Mouse (Mus musculus) gastrocnemius, adult 8-10 months (tissue): ENCODE data around the gene Gm5788. TPM values are rescaled to one million over a fixed set of nuclear protein-coding genes. Genes with fewer than 3 reads are reported as not detected.
"Not testable (repeated sequence)": the region's sequence is repeated elsewhere in the genome, so short reads cannot be mapped to it uniquely, and the experiment has no call there.

Experiments
- DNase-seq, 2 experiments: peaks; one replicate each; pipeline ENCODE4 v3.0.0; 2022; ENCODE audit warnings: low spot score in 2 of 2
- total RNA-seq, 4 experiments: library from RNA; stranded (reverse); gene quantifications; 2 replicates each; pipeline ENCODE4 v1.2.4; 2022

The Gm5788 gene
- not detected for total RNA-seq

DNA sequence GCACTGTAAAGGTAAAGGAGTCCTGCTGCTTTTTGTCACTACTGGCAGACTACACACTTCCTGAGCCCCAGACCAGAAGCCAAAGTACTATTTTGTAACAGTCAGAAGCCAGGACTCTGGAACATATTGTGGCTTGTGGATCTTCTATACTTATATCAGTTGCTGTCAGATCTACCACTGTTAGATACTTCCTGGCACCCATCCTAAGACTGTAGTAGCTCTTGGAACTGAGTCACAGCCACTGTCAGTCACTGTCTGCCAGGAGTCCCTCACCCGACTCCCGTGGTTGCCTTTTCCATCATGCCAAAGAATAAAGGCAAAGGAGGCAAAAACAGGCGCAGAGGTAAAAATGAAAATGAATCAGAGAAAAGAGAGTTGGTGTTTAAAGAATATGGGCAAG lies at the start of gene Gm5788:
Gene Gm5788 (plus strand): TSS at position 301 of the 400 bp plus-strand sequence.
- DNase-seq, result not testable (repeated sequence)

DNA sequence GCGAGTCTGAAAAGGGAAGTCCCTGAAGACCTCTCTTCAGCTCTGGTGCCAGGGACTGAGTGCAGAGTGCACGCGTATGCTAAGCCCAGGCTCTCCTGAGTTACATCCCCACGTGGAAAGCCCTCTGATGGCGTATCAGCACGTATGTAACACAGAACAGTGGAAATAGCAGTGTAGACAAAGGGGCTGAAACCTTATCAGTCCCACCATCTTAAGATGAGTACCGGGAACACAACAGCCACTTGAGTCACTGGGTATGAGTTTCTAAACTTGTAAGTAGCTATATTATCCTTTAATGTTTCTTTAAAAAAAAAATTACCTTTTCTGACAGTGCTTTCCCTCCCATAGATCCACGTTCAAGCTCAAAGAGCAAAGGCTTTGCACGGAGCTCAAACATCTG lies 45.1 kb upstream of the Gm5788 start:
- no peak for DNase-seq

DNA sequence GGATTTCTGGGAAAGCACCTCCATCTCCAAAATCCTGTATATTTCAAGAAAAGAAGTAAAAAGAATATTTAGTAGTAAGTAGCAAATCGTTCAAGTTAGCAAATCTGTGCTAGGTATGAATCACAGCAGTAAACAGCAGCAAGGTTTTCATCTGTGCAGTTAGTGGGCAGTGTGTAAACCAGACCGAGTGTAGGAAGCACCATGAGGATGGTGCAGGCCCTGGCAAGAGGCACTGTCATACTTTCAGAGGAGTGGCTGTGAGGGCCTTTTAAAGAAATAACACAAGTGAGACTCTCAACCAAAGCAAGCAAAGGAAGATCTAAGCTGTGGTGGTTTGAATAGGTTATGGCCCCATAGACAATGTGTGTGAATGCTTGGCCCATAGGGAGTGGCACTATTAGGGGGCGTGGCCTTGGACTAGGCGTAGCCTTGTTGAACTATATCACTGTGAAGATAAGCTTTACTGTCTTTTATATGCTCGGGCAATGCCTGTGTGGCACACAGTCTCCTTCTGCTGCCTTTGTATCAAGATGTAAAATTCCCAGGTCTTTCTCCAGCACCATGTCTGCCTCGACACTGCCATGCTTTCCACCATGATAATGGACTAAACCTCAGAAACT lies 29.7 kb upstream of the Gm5788 start:
- DNase-seq, result no peak

DNA sequence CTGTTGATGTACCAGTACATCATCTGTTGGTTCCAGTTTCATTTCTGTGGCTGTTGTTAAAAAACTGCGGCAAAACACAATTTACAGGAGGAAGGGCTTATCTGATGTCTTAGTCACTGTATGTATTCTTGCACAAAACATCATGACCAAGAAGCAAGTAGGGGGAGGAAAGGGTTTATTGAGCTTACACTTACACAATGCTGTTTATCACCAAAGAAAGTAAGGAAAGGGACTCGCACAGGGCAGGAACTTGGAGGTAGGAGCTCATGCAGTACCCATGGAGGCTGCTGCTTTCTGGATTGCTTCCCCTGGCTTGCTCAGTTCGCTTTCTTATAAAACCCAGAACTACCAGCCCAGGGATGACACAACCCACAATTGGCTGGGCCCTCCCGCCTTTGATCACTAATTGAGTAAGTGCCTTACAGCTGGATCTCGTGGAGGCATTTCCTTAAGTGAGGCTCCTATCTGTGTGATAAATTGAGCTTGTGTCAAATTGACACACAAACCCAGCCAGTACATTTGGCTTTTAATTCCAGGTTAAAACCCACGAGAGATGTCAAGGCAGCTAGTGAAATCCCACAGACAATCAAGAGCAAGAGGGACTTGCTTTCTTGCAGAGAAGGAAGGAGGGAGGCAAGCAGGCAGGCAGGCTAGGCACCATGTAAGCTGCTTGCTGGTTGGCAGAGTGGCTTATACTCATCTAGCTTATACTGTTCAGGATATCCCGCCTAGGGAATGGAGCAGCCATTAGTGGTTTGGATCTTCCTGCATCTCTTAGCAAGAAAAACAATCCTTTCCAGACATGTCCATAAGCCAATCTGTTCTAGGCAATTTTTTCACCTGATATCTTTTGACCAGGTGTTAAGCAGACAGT lies 24.0 kb upstream of the Gm5788 start:
- no peak for DNase-seq

DNA sequence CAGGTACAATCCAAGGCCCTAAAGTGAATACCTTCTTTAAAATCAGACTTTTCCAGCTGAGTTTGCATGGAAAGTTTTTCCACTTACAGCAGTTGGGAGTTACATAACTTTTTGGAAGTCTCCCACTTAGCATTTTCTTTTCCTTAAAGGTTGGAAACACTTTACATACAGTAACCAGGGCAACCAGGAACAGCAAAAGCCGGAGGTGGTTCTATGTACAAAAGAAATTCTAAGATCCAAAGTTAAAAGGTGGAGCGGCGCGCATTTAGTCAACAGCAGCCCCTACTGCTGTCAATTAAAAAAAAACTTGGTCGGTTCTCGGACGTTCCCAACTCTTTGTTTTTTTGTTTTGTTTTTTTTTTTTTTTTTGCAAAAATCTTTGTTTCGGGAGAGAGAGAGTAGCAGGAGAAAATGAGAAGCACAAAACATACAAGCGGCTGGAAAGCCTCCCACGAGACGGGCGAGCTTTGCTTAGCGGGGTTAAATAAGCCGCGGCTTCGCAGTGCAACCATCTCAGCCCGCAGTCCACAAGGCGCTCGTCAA lies 23.0 kb upstream of the Gm5788 start:
- no peak for DNase-seq

DNA sequence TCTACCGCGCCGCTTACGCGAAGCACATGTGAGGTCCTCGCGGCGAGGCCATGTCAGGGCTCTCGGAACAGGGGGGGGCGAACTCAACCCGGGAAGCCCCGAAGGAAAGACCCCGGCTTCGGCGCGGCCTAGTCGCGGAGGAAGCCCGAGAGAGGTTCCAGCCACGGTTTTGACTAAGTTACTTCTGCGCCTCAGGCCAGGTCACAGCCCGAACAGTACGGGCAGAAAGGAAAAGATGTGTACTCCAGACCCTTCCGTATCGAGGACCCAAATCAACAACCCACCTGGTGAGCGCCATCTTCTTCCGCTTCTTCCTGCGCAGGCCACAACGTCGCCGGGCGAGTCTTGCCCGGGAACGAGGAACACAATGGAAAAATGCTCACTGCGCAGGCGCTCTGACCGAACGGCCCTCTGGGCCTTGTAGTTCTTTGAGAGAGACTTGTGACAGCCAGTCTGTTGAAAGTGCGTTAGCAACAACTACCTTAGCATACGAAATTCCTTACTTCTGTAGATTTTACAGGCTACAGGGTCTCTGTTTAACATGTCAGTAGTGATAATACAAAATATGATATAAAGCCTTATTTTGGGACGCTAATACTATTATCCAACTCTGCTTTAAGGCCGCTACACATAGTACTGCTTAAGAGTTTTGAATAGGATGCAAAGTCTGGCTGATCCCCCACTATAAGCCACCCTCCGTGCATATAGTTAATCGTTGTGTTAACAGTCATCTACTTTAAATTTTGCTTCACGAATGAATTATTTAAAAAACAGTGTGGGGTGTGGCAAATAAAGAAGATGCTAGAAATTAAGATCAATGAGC lies 22.3 kb upstream of the Gm5788 start, which contains the start of gene Snw1:
Gene Snw1 (minus strand): TSS at position 311 of the 823 bp plus-strand sequence.
- DNase-seq, result peak; percentile 83 to 92

DNA sequence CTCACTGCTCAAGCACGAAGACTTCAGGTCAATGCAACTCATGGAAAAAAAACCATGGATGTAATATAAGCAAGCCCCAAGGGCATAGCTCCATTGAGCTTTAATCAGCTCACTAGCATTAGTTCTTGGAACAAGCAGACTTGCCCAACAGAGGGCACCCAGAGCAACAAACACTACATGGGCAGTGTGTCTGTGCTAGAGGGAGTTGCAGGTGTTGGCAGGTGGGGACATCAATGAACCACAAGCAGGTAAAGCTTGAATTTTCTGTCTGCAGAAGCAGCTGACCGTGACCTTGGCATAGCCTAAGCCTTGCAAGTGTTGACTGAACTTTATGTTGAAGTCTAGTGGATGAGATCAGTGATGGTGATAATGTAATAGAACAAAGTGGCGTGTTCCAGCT lies 19.8 kb upstream of the Gm5788 start:
- DNase-seq, result no peak

DNA sequence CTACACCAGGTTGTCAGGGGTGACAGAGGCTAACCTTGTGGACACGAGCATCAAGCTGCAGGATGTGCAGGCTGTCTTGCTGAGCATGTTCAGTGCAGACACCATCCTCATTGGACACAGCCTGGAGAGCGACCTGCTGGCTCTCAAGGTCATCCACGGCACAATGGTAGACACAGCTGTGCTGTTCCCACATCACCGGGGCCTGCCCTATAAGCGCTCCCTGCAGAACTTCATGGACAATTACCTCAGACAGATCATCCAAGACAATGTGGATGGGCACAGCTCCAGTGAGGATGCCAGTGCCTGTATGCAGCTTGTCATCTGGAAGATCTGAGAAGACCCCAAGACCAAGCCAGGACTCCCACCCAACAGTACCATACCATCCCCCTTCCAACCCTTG lies 12.0 kb upstream of the Gm5788 start:
- not testable (repeated sequence) for DNase-seq

DNA sequence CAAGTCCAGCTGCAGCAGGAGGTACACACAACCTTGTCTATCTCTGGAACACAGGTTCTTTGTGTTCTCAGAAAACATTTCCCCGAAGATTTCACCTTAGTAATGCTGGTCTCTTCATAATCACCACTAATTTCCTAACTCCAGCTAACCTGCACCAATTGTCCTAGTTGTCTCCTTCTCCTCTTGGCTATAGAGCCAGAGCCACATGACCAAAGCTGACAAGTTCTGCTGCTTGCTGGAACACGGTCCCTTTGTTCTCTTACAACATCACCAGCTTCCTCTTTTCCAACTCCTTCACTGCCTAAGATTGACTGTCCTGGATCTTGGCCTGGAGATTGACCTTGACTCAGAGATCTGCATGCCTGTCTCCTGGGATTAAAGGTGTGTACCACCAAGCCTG lies 5.8 kb upstream of the Gm5788 start:
- DNase-seq, result not testable (repeated sequence)

DNA sequence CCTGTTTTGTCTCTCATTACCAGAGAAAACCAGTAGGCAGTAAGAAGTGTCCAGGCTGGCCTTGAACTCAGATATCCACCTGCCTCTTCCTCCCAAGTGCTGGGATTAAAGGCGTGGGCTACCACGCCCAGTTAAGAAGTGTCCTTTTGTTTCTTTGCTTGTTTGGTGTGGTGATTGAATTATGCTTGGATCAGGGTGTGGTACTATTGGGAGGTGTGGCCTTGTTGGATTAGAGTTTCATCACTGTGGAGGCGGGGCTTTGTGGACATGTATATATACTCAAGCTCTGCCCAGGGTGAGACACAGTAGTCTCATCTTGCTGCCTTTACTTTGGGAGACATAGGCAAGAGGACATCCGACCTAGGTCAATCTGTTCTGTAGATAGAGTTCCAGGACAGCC lies 19.5 kb downstream of the Gm5788 start, which contains the start of gene Gm8300:
Gene Gm8300 (plus strand): TSS at position 301 of the 400 bp plus-strand sequence.
- DNase-seq, result not testable (repeated sequence)

DNA sequence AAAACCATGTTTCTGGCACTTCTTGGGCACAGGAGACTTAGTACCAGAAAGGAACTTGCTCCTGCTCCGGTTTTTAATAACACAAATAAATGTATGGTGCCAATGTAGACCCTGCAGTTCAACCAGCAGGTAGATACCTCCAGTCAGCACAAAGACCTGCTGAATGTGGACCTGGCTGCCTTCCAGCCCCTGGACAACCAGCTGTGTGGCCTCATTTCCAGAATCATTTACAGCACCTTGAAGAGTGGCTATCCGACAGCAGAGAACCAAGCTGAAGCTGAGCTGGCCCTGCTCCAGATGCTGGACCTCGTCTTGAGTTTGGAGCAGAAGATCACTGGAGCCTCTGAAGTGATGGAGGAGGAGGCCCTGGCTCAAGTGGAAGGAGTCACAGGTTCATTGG lies 25.1 kb downstream of the Gm5788 start:
- not testable (repeated sequence) for DNase-seq

DNA sequence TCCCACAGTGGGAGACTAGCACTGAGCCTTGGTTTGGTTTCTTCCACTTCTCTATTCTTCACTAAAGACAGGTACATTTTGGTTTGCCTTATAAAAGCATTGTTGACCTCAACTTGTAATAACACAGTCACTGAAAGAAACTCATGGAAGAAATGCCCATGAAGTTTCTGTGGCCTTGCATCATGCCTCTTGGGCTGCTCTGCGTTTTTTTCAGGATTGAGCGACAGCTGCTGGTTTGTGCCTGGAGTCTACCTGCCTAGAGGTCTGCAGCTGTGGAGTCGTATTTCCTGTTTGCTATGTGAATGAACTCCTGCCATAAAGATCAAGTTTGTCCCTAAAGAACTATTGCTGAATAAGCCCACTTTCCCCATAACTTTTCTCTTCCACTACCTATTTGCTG lies 49.4 kb downstream of the Gm5788 start:
- DNase-seq, result no peak

Other genes starting within 250 kb of the Gm5788 start
- 1 to 10 TPM; 6.4 to 8.4 (median 7.5) TPM for gene Vipas39, start 228.5 kb upstream of the Gm5788 start, total RNA-seq
- 100 to 1,000 TPM; 106 to 131 (median 116) TPM for gene Ahsa1, start 228.2 kb upstream of the Gm5788 start, total RNA-seq
- gene Ism2, start 195.0 kb upstream of the Gm5788 start, total RNA-seq, result not detected
- gene Sptlc2, start 106.4 kb upstream of the Gm5788 start, total RNA-seq, result 1 to 10 TPM; 4.7 to 5.6 (median 5.3) TPM
- 100 to 1,000 TPM; 143 to 183 (median 163) TPM for gene Slirp, start 50.8 kb upstream of the Gm5788 start, total RNA-seq
- 1 to 10 TPM; 4.2 to 6.2 (median 5.3) TPM for gene Alkbh1, start 50.7 kb upstream of the Gm5788 start, total RNA-seq
- 10 to 100 TPM; 46.5 to 56.6 (median 52.5) TPM for gene Snw1, start 22.4 kb upstream of the Gm5788 start, total RNA-seq
- gene Gm8300, start 19.6 kb downstream of the Gm5788 start, total RNA-seq, result not detected
- not detected for gene Oog1, start 108.0 kb downstream of the Gm5788 start, total RNA-seq
- not detected for gene Gm4027, start 124.1 kb downstream of the Gm5788 start, total RNA-seq
- not detected for gene Gm16381, start 149.9 kb downstream of the Gm5788 start, total RNA-seq